Mouse (Mus musculus) myocyte (in vitro differentiated cells): ENCODE data around the gene Eepd1. TPM values are rescaled to one million over a fixed set of nuclear protein-coding genes. Genes with fewer than 3 reads are reported as not detected.

Experiments
- H3K27me3 ChIP-seq: one replicate; pipeline ENCODE4 v1.6.1; 2011; ENCODE audit not compliant: control insufficient read depth, insufficient read depth, insufficient read length
- H3K36me3 ChIP-seq: one replicate; pipeline ENCODE4 v1.6.1; 2011; ENCODE audit not compliant: control insufficient read depth, insufficient read depth
- H3K4me2 ChIP-seq: one replicate; pipeline ENCODE4 v1.6.1; 2011; ENCODE audit warnings: low read depth, control low read depth
- H3K4me3 ChIP-seq: one replicate; pipeline ENCODE4 v1.5.1; 2011; ENCODE audit warnings: mild to moderate bottlenecking, control low read depth, moderate library complexity
- H3K79me2 ChIP-seq: one replicate; pipeline ENCODE4 v1.6.1; 2011; ENCODE audit not compliant: control insufficient read depth, insufficient read depth
- H3ac ChIP-seq: one replicate; pipeline ENCODE4 v1.6.1; 2011; ENCODE audit not compliant: control insufficient read depth, insufficient read length
- CEBPB ChIP-seq: IDR thresholded peaks from 2 replicates; pipeline ENCODE4 v1.6.1; 2011; ENCODE audit warnings: mild to moderate bottlenecking, moderate library complexity; ENCODE audit not compliant: poor library complexity, insufficient read depth, severe bottlenecking
- E2F4 ChIP-seq: IDR thresholded peaks from one replicate; pipeline ENCODE4 v1.6.1; 2011; ENCODE audit warnings: mild to moderate bottlenecking, control low read depth, moderate library complexity; ENCODE audit not compliant: insufficient read depth
- MAX ChIP-seq: IDR thresholded peaks from one replicate; pipeline ENCODE4 v1.6.1; 2011; ENCODE audit warnings: low read depth, mild to moderate bottlenecking, control low read depth
- MYOD1 ChIP-seq, 3 experiments: IDR thresholded peaks; one replicate each; pipeline ENCODE4 v1.6.1; 2011; ENCODE audit warnings: control low read depth in 2 of 3, low read depth in 2 of 3, mild to moderate bottlenecking in 2 of 3, moderate library complexity in 1 of 3; ENCODE audit not compliant: insufficient read length in 2 of 3, control insufficient read depth in 1 of 3
- MYOG ChIP-seq, 3 experiments: IDR thresholded peaks; one replicate each; pipeline ENCODE4 v1.6.1; 2011; ENCODE audit warnings: control low read depth in 2 of 3, low read depth in 2 of 3, mild to moderate bottlenecking in 2 of 3; ENCODE audit not compliant: insufficient read length in 2 of 3, control insufficient read depth in 1 of 3, insufficient read depth in 1 of 3
- POLR2A ChIP-seq: IDR thresholded peaks from one replicate; pipeline ENCODE4 v1.6.1; 2011; ENCODE audit warnings: low read depth, mild to moderate bottlenecking, control low read depth, moderate library complexity; ENCODE audit not compliant: insufficient read length
- POLR2AphosphoS2 ChIP-seq: IDR thresholded peaks from one replicate; pipeline ENCODE4 v1.6.1; 2011; ENCODE audit warnings: low read depth, control low read depth; ENCODE audit not compliant: insufficient read length
- REST ChIP-seq: IDR thresholded peaks from one replicate; pipeline ENCODE4 v1.6.1; 2011; ENCODE audit warnings: mild to moderate bottlenecking, control low read depth, moderate library complexity; ENCODE audit not compliant: insufficient read depth, insufficient read length
- SRF ChIP-seq: IDR thresholded peaks from one replicate; pipeline ENCODE4 v1.6.1; 2011; ENCODE audit warnings: low read depth; ENCODE audit not compliant: control insufficient read depth, insufficient read length
- TCF12 ChIP-seq: IDR thresholded peaks from one replicate; pipeline ENCODE4 v1.6.1; 2011; ENCODE audit warnings: mild to moderate bottlenecking, control low read depth; ENCODE audit not compliant: poor library complexity, insufficient read depth, severe bottlenecking
- TCF3 ChIP-seq: IDR thresholded peaks from one replicate; pipeline ENCODE4 v1.6.1; 2011; ENCODE audit warnings: low read depth, control low read depth; ENCODE audit not compliant: insufficient read length
- USF1 ChIP-seq: IDR thresholded peaks from one replicate; pipeline ENCODE4 v1.6.1; 2011; ENCODE audit warnings: low read depth, mild to moderate bottlenecking, control low read depth, moderate library complexity
- polyA plus RNA-seq: library from polyadenylated mRNA; unstranded; fragments of >200 nt; fragmentation: generic; extraction: Trizol; gene quantifications from one replicate; pipeline ENCODE4 v1.2.1, GENCODE M21; 2012; ENCODE audit warnings: missing spikeins

The Eepd1 gene
- polyA plus RNA-seq, 1 experiment, result 6.7 TPM

- no peak overlapping the region for H3ac ChIP-seq
- no peaks in the 10 kb centered on the region for H3K27me3 ChIP-seq
- no peak for TF ChIP-seq MYOG (IDR thresholded peaks at IDR 0.05; ENCODE audit: control insufficient read depth in 1 of 3, insufficient read depth in 1 of 3, insufficient read length in 2 of 3, low read depth in 2 of 3)
- TF ChIP-seq E2F4, result no peak
- TF ChIP-seq POLR2A, result no peak
- TF ChIP-seq TCF12, result no peak
- TF ChIP-seq USF1, result no peak
- no peaks in the 10 kb centered on the region for H3K36me3 ChIP-seq
- H3K79me2 ChIP-seq, result no peaks in the 10 kb centered on the region
- H3K4me2 ChIP-seq, result no peak overlapping the region
- no peak overlapping the region for H3K4me3 ChIP-seq
Observed at GRCm38 (mm10) chr9:25479392-25480020, 1.8 kb upstream of the Eepd1 start.

GRCm38 (mm10) chr9:25480676-25481075 lies 671 bp upstream of the Eepd1 start:
- Histone ChIP-seq H3K4me3 (no peak overlapping the region), H3K4me2 (peak overlapping the region; percentile 28), H3K79me2 (no peaks in the 10 kb centered on the region), H3K36me3 (no peaks in the 10 kb centered on the region), H3ac (no peak overlapping the region), H3K27me3 (no peaks in the 10 kb centered on the region)
- no peak for TF ChIP-seq POLR2A
- no peak for TF ChIP-seq SRF
- TF ChIP-seq CEBPB, result no peak
- TF ChIP-seq POLR2AphosphoS2, result no peak
- no peak for TF ChIP-seq TCF12
- no peak for TF ChIP-seq E2F4
- no peak for TF ChIP-seq TCF3
- TF ChIP-seq MYOD1 (IDR thresholded peaks at IDR 0.05; ENCODE audit: control insufficient read depth in 1 of 3, insufficient read length in 2 of 3, low read depth in 2 of 3), result no peak
- no peak for TF ChIP-seq MAX
- TF ChIP-seq MYOG (IDR thresholded peaks at IDR 0.05; ENCODE audit: control insufficient read depth in 1 of 3, insufficient read depth in 1 of 3, insufficient read length in 2 of 3, low read depth in 2 of 3), result no peak
- no peak for TF ChIP-seq REST
- TF ChIP-seq USF1, result no peak

- no peaks in the 10 kb centered on the region for H3K36me3 ChIP-seq
- no peaks in the 10 kb centered on the region for H3K27me3 ChIP-seq
- peak overlapping the region; percentile 67 for H3K4me2 ChIP-seq
- H3K79me2 ChIP-seq, result no peaks in the 10 kb centered on the region
- TF ChIP-seq MAX (no peak), USF1 (no peak), CEBPB (no peak), MYOD1 (IDR thresholded peaks at IDR 0.05; ENCODE audit: control insufficient read depth in 1 of 3, insufficient read length in 2 of 3, low read depth in 2 of 3) (no peak), TCF3 (no peak), MYOG (IDR thresholded peaks at IDR 0.05; ENCODE audit: control insufficient read depth in 1 of 3, insufficient read depth in 1 of 3, insufficient read length in 2 of 3, low read depth in 2 of 3) (no peak), E2F4 (no peak), SRF (no peak), POLR2AphosphoS2 (no peak), TCF12 (no peak), POLR2A (no peak), REST (no peak)
- no peak overlapping the region for H3ac ChIP-seq
- peak overlapping the region; percentile 24 for H3K4me3 ChIP-seq
Observed at GRCm38 (mm10) chr9:25482322-25482998, 1.1 kb downstream of the Eepd1 start.

- Histone ChIP-seq H3K36me3 (no peaks in the 10 kb centered on the region), H3K27me3 (no peaks in the 10 kb centered on the region), H3K4me2 (peak overlapping the region; percentile 34), H3K4me3 (no peak overlapping the region), H3ac (no peak overlapping the region), H3K79me2 (no peaks in the 10 kb centered on the region)
- TF ChIP-seq MYOG (IDR thresholded peaks at IDR 0.05; ENCODE audit: control insufficient read depth in 1 of 3, insufficient read depth in 1 of 3, insufficient read length in 2 of 3, low read depth in 2 of 3) (no peak), TCF12 (no peak), MYOD1 (IDR thresholded peaks at IDR 0.05; ENCODE audit: control insufficient read depth in 1 of 3, insufficient read length in 2 of 3, low read depth in 2 of 3) (no peak)
Observed at GRCm38 (mm10) chr9:25482999-25483347, 1.6 kb downstream of the Eepd1 start.
